Mouse (Mus musculus) Muller cell, postnatal 12 days (primary cell): ENCODE results near the gene Foxn3.

Experiments
- DNase-seq: peaks from one replicate; pipeline ENCODE4 v3.0.0-alpha.2; 2015; ENCODE audit errors: inconsistent ontology term

Gene Foxn3

DNA sequence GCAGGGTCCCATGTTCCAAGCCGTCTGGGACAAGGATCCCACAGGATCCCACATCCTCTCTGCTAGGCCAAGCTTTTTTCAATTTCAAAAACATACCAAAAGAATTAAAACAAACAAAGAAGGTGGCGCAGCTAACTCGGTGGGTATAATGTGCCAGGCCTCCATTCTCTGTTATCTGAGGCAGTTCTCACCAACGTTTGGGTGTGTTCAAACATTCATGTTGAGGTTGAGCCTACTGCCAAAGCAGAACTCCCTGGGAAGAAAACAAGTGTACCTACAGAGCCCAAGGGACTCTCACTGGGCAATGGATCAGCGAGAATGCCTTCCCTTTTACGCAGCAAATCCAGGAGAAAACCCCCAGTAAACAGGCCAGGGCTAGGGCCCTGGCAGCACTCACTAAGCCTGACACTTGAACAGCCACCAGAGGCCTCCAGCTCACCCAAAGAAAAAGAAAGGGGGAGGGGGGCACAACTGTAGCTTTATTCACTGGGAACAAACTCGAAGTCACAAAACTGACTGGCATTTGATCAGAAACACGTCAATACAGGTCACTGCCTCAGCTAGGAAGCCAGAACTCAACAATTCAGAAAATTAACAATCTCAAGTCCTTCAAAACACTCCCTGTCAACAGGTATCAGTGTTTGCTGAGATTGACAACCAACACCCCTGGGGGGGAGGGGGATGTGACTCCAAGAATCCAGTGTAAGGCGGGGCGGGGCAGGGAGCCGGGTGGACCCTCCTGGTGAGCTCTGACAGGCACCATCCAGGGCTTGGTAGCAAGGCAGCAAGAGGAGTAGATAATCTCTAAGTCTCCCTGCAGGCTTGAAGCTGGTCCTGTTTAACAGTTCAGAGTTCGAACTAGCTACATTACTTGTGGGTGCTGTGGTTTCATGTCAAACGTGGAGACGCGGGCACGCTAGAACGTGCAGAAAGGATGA lies 177.2 kb downstream of the Foxn3 start:
- DNase-seq: peak; percentile 51

DNA sequence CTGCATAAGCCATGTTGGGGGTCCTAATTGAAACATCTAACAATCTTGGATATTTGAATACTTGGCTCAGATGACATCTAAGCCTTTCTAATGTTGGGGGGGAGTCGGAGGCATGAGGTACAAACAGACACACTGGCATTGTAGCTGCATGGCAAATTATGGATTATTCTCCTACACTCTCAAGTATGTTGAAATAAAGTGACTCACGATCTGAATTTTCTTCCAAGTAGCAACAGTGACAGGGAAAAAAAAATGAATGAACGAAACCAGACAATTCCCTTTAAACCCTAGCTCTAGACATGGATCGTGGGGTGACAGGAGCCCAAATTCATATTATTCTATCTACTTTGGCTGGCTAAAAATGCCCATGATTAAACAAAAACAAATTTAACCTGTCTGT lies 178.3 kb downstream of the Foxn3 start:
- DNase-seq: no peak

DNA sequence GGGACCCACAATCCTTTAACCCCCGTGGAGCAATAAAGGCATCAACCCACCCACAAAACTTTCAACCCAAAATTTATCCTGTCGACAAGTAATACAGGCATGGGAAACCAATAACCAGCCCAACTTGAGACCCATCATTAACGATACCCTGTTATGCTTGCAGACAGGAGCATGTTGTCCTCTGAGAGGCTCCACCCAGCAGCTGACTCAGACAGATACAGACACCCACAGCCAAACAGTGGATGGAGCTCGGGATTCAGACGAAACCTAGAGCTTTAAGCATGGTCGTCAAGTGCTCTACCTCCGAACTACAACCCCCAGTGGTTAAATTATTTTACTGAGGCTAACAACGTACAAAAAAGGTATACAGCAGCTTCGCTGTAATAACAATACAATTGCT lies 182.1 kb downstream of the Foxn3 start:
- no peak for DNase-seq

DNA sequence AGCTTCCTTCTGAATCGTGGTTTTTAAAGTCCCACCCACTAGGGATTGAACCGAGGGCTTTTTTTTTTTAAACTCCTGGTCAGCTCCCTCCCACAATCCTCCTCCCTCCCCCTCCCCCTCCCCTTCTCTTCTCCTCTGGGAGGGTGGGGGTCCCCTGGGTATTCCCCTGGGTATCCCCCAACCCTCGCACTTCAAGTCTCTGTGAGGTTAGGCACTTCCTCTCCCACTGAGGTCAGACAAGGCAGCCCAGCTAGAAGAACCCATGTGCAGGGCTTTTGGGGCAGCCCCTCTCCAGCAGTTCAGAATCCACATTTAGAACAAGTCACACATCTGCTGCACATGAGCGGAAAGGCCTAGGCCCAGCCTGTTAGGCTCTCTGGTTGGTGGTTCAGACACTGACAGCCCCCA lies 182.5 kb downstream of the Foxn3 start:
- DNase-seq: no peak

DNA sequence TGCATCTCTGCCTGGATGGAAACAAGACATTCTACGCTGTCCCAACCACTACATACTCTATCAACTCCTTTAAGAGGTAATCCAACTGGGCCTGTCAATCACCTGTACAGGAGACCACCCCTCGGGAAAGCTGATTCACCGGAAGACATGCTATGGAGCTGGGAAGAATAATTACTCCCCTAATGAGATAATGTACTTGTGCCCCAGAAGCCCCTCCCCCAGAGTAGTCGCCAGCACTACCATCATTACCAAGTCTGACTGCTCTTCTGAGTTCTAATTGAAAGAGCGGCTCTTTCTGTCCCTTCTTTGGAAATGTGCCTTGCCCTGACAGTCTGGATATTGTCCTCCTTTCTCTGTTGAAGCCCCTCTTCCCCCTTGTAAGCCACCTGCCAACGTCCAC lies 183.3 kb downstream of the Foxn3 start:
- no peak for DNase-seq

DNA sequence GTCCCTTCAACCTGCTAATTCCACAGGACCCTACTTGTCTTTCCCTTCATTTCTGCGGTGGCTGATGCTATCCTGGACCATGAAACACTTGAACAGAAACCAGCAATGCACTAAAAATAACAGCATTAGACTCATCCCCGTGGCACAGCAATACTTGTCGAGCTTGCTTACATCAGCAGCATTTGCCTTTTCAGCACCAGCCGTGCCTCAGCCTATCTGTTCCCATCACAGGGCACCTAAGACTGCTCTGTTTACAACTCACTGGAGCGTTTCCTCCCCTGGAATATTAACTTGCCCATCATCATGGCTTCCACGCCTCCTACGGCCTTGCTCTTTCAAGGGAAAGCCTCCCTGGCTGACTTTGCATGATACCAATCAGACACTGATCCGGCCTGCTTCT lies 185.1 kb downstream of the Foxn3 start:
- no peak for DNase-seq

DNA sequence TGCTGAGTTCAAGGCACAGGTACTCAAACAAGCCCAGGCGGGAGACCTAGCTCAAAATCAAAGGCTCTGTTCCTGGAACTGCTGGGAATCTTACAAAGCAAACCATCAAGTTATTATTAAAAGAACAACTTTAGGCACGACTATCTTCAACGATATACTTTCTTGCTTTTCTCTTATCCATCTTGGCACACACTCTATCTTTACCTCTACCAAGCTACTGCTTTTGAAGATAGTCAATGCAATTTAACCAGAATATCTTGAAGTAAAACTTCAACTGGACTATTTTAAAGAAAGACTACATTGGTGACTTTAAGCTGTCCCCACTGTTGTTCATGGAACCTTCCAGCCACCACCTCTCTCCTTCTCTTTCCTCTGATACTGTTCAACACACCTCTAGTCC lies 185.7 kb downstream of the Foxn3 start:
- no peak for DNase-seq

DNA sequence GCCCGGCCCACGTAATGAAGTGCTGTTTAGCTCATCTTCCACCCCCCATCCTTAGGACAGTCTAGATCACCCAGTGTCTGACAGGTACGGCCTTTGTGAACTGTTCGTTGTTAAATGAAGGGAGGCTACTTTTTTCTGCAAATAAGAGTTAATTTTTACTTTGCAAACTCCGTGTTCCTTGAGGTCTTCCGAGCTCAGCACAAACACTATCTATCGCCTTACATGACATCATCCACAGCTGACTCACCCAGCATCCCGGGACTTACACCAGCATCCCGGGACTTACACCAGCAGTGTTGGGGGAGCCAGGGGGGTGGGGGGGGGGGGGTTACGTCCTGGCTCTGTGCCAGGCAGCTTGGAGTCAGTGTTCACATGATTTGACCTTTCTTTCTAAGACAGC lies 186.3 kb downstream of the Foxn3 start:
- no peak for DNase-seq

DNA sequence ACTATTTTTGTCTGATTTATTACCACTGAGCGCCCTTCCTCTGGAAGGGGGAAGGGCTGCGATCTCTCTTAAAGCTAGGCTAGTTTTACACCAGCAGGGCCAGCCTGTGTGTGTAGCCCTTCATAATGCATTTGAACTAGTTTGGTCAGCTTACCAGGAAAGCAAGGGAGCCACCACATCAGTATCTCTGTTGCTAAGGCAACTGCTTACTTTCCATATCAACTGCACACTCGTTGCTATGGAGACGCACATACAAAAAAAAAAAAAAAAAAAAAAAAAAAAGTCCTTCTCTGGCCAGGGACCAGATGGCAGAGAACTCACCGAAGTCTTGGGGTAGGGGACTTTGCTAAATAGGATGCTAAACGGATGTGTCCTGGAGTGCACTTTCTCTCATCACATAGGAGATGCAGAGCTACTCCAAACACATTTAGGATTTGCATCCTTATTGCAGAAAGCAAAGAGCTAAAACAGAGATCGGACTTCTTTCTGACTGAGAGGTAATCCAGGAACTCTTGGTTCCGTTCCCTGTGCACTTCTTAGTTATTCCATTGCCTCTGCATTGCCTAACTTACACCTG lies 187.4 kb downstream of the Foxn3 start:
- no peak for DNase-seq

DNA sequence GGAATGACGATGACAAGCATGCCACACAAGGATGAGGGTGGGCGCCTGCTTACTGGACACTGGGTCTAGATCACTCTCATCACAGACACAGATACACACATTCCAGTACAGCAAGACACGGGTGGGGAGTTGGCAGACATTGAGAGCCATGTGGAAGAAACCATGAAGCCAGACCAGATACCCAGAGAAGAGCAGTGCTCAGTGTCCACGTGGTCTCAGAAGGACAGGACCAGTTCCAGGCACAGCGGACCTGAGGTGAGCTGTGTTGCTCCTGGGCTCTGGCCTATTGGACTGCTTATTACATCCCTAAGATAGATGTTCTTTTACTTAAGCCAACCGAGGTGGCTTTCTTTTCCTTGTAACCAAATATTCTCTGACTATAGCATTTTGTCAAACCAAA lies 188.0 kb downstream of the Foxn3 start:
- no peak for DNase-seq

DNA sequence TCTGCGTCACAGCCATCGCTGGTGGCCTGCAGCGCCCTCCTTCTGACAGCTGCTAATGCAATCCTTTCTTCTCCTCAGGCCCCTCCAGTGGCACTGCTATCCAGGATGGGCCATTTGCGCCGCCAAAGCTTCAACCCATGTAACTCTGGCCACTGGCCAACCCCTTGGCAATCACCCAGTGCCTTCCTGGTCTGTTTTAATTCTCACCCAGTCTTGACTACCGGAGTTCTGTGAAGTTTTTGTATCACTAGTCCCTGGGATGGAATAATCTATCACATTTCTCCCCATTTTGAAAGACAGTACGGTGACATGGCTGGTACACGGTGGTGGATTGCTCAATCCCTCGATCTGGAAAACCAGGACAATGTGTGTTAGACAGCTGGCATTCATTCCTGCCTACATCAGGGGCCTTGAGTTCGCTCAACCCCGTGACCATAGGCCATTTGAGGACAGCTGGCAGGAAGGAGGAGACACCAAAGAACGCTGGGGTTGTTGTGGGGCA lies 189.2 kb downstream of the Foxn3 start:
- DNase-seq: peak; percentile 83

DNA sequence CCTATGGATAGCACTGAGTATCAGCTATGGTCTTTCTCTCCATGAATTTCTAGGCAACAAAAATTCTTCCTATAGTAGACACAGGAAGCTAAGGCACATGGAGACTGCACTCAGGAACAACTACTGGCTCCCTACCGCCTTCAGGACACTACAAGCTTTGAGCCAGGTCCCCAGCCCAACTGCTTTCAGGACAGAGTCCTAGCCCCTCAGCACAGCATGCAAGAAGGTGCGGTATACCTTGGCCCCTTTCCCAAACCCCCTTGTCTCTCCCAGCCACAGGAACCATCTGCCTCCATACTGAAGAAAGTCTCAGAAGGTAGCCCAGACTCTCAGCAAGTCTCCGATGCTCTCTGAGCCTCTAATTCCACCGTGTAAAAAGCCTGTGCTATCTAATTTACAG lies 189.8 kb downstream of the Foxn3 start:
- no peak for DNase-seq

DNA sequence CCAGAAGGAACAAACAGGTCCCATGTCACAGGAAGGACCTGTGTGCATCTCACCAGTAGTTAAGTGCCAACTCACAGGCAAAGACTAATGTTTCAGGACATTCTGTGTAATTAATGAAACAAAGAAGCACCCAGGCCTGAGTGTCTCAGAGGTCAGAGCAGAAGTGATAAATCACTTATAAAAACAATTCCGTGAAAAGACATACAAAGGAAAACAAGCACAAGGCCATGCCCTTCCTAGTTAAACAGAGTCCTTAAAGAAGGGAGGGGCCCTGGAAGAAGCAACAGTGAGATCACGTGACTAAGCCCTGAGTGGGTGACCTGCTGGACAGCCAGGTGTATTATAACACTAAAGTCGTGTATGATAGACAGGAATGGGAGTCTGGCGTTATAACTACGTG lies 191.9 kb downstream of the Foxn3 start:
- DNase-seq: no peak

DNA sequence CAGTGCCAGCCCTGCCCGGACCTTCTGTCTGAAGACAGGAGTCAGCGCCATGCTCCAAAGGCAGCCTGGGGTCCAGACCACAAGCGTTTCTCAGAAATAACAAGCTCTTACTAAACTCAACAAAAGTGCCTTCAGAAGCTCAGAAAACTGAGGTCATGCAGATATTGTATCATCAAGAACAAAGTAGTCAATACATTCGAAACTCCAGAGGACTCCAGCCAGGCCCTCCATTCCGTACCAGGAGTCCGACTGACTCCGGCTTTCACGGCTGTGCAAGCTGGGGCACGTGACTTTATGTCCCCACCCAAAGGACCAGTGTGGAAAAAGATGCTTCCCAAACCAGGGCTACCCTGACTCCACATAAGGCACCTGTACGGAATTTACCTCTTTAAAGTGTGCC lies 195.1 kb downstream of the Foxn3 start:
- DNase-seq: no peak

DNA sequence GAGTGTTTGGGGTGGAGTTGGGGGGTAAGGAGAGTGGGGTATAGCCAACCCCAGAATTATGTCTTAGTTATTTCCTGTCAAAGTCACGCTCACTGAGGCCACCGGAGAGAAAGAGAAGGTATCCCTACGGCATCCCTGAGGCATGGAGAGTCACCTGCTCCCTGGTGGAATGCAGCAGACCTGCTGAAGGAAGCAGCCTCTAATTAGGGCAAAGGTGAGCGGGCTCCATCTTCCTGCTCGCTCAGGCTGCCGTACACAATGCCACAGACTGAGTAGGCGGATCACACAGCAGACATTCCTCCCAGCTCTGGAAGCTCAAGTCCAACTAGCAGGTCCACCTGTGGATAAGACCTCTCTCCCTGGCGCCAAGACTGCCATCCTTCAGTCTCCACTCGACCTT lies 197.4 kb downstream of the Foxn3 start:
- DNase-seq: no peak

DNA sequence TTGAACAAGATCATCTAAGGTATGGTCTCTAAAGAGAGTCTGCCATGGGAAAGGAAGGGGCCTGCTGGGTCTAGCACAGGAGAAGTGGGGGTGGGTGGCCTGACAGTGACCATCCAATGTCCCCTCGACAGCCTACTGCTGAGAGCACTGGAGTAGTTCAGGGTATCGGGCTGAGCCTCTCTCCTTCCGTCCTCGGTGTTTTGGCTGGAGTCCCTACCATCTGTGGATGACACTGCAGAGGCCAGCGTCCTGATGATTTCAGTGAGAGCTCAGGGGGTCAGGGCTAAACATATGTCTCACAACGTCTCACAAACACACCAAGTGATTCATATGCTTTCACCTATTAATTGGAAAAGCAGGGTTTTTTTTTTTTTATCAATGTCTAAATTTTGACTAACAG lies 199.2 kb downstream of the Foxn3 start:
- DNase-seq: no peak

DNA sequence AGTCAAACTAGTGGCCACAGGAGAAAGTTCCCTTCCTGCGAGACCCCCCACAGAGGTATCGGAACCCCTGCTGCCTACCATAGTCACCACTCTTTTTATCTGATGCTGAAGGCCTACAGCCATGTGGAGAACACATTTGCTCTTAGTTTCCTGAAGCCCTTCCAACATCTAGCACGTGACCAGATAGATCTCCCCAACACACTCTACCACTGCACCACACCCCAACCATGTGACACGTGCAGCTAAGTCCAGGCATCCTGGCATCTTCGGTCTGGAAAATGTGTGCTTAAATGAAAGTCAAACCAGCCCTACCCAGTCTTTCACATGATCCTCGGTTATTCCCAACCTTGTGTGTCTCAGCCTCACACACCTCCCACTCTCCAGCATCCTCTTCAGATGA lies 200.4 kb downstream of the Foxn3 start:
- DNase-seq: no peak

DNA sequence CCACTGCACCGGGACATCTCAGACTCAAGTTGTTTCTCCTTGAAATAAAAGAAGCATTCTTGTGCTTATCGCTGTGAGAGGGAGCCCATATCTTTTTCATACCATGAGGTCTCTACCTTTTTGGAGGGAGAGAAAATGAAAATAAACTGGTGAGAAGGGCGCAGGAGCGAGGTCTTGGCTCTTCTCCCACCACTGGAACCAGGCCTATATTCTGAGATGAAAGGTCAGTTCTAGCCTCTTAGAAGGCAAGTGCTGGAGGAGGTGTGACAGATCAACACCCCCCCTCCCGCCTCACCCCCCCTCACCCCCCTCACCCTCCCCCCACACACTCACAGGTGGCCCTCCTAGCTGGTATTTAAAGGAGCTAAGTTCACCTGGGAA lies 201.6 kb downstream of the Foxn3 start:
- no peak for DNase-seq

DNA sequence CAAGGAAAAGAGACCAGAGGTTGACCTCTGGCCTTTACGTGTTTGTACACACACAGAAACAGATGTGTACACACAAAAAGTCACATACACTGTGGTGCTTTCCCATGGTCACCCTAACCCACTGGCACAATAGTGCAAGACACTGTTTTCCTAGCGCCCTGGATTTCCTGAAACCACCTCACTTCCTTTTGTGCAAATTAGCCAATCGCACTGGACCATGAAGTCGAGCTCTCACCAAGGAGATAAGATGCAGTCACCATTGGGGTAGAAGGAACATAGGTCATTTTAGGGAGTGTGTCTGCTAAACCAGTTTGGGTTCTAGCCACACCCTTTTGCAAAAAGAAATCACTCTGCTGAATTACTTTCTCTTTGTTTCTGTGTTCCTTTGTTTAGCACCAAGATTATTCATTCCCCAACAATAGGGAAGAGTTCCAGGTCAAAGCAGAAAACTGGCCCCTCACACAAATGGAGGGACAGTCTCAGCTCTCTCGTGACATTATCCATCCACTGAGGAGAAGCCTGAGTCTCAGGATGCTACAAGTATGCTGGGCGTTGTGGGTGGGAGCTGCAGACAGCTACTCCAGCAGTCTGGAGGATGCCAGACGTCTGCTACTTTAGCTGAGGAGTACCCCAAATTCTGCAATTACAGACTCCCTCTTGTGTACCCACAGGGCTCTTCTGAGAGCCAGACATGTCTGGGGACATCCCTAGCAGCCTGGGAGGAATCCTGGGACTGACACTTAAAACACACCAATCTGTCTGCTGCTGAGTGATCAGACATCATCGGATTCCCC lies 202.2 kb downstream of the Foxn3 start:
- no peak for DNase-seq

DNA sequence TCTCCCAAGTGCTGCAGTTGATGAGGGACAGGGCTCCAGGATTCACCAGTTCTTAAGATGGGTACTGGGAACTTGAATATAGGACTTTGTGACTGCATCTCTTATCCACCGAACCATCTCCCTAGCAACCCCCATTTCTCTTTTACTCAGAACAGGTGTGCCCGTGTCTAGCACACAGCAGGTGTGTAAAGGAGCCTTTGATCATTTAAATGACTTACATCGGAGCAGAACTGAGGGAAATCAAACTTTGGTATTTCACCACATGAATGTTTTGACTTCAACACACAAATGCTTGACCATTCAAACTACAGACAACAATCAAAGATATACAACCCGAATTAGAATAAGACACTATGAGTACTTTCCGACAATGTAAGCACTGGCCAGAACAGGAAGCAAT lies 204.7 kb downstream of the Foxn3 start:
- no peak for DNase-seq

DNA sequence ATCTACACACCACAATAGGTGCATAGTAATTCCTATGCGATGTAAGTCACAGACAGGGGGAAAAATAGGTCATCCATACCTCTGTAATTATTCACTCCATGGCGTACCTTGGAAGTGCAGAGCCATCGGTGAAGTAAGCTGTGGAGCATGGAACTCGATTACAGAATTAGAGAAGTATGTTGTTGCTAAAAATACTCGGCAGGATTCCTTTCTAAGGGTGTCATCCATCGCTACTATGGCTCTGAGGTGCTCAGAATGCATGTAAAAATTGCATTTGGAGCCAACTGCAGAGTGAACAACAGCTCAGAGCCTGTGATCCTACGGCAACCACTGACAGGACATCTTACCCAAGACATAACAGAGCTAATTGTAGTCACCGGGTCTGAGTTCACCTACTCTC lies 206.7 kb downstream of the Foxn3 start:
- DNase-seq: peak; percentile 68

DNA sequence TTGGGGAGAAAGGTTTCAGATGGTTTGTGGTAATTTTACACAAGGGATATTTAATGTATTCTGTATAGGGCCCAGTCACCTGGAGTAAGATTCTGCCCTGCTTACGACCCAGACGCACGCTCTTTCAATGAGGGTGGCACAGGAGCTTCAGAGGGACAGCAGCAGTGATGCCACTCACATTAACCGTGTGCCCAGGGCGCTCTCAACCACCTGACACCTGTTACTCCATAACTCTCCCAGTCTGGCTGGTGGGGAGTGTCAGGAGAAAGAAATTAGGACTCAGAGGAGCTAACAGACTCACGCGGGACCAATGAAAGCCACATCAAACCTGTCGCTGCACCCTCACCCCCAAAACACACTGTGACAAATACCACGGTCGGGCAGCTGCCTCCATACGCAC lies 209.7 kb downstream of the Foxn3 start:
- DNase-seq: no peak

DNA sequence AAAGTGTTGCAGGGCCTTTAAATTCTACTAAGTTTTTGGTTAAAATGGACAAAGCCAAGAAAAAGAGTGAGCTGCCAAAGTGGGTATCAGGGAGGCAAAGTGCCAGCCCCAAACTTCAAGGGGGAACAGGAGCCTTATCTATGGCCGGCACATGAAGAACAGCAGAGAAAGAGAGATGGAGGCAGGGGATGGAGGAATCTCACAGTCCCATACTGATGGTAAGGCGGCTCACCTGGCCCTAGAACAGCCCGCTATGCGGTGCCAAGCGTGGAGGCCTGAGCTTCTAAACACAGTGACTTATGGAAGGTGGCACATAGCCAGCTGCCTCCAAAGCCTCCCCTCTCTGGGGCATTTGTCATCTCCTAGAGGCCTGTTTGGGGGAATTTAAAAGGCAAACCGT lies 210.8 kb downstream of the Foxn3 start:
- DNase-seq: no peak
